Mouse (Mus musculus): ENCODE measurements at regions not wholly inside any gene's neighbourhood (a gene's known extent, or its start where the extent isn't known, plus 50 kb on each side); places are given as distances from the start of the nearest gene placed in this dataset.
"Not testable (repeated sequence)": the region's sequence is repeated elsewhere in the genome, so short reads cannot be mapped to it uniquely, and the experiment has no call there.

DNA sequence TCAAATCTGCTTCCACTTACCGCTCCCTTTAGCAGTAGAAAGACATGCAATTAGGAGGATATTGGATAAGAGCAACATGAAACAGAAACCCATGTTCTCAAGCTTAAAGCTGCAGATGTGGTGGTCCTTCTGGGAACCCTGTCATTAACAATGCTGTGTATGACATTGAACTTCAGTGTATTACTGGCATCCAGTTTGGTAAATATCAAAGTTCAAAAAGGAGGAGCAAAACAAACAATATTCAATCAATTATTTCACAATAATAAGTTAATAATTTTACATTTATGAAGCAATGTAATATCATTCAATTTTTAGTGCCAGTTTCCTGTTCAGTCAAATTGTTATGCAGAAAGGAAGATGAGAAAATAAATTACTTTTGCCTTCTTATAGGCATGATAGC is 160.3 kb upstream of the Cfhr2 start:
- DNase-seq (ENCODE audit: inconsistent ontology term): no peak

- peak; percentile 94 for DNase-seq (ENCODE audit: inconsistent ontology term)
These were observed 127.5 kb upstream of the Cfhr2 start for GRCm38 (mm10) chr1:139986036-139986435.

GRCm38 (mm10) chr1:139951821-139952220 is 93.3 kb upstream of the Cfhr2 start:
- no peak for DNase-seq (ENCODE audit: inconsistent ontology term)

DNA sequence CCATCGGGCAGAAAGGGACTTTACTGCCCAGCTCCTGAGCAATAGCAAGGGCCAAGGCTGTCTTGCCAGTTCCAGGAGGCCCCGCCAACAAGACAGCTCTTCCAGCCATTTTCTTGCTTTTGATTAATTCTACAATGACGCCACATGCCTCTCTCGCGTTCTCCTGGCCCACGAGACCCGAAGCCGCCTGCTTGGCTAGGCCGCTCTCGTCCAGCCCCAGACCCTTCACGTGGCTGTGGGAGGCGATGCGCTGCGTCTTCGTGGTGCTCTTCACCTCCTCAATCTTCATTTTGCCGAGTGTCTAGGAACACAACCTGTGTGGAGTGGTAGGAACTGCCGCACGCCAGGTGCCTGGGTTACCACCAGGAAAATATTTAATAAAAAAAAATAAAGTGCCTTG is 70.8 kb upstream of the Cfhr2 start:
- DNase-seq (ENCODE audit: inconsistent ontology term): not testable (repeated sequence)
